Mouse (Mus musculus) midbrain, embryonic 11.5 days (tissue): ENCODE data around the gene Cdhr2. TPM values are rescaled to one million over a fixed set of nuclear protein-coding genes. Genes with fewer than 3 reads are reported as not detected.

Source experiments
- ATAC-seq: fragments of 200-750 bp; cut with Nextera tagmentation; 2 replicates; pipeline ENCODE4 v1.8.0; 2017; ENCODE audit warnings: moderate TSS enrichment, moderate library complexity; ENCODE audit not compliant: low FRiP score
- DNase-seq: peaks from one replicate; pipeline ENCODE4 v3.0.0; 2015; ENCODE audit warnings: low spot score; ENCODE audit errors: missing footprints
- H3K27ac ChIP-seq: fragments of 300-500 bp; sonication (generic); 2 replicates; pipeline ENCODE4 v1.5.1; 2014; ENCODE audit warnings: low read depth, low read length
- H3K27me3 ChIP-seq: fragments of 300-500 bp; sonication (generic); 2 replicates; pipeline ENCODE4 v1.6.1; 2014; ENCODE audit warnings: mild to moderate bottlenecking, low read length, moderate library complexity, mixed read lengths; ENCODE audit not compliant: control insufficient read depth, insufficient read depth
- H3K36me3 ChIP-seq: fragments of 300-500 bp; sonication (generic); 2 replicates; pipeline ENCODE4 v1.6.1; 2014; ENCODE audit warnings: mild to moderate bottlenecking, low read length, moderate library complexity, mixed read lengths; ENCODE audit not compliant: control insufficient read depth, insufficient read depth
- H3K4me1 ChIP-seq: fragments of 300-500 bp; sonication (generic); 2 replicates; pipeline ENCODE4 v1.6.1; 2014; ENCODE audit warnings: low read length; ENCODE audit not compliant: control insufficient read depth, insufficient read depth
- H3K4me2 ChIP-seq: fragments of 300-500 bp; sonication (generic); 2 replicates; pipeline ENCODE4 v1.6.1; 2014; ENCODE audit warnings: mild to moderate bottlenecking, moderate library complexity
- H3K4me3 ChIP-seq: fragments of 300-500 bp; sonication (generic); 2 replicates; pipeline ENCODE4 v1.5.1; 2014; ENCODE audit warnings: low read depth, low read length
- H3K9ac ChIP-seq: fragments of 300-500 bp; sonication (generic); 2 replicates; pipeline ENCODE4 v1.6.1; 2014; ENCODE audit warnings: low read length
- H3K9me3 ChIP-seq: fragments of 300-500 bp; sonication (generic); 2 replicates; pipeline ENCODE4 v1.6.1; 2016; ENCODE audit warnings: low read length; ENCODE audit not compliant: control insufficient read depth
- WGBS: fragments of 180-500 bp; shearing (Covaris S2); extraction: QIAGEN DNeasy Blood & Tissue Kit; methylation state at CpG from one replicate; pipeline ENCODE4 v1.1.7; 2014; 5-methylcytosine and 5-hydroxymethylcytosine counted together
- polyA plus RNA-seq: library from polyadenylated mRNA; unstranded; fragments of >200 nt; fragmentation: Nextera tagmentation; extraction: Ambion mirVana; gene quantifications from 2 replicates; pipeline ENCODE4 v1.2.1, GENCODE M21; 2014

Gene Cdhr2
- polyA plus RNA-seq, 1 experiment from 2014 or later = not detected

GRCm38 (mm10) chr13:54746110-54746509, 44.8 kb downstream of the Cdhr2 start:
- H3K36me3 ChIP-seq = no peaks in the 10 kb centered on the region
- no peak overlapping the region for H3K4me3 ChIP-seq
- H3K4me2 ChIP-seq = no peak overlapping the region
- 42% methylated on average over 6 of the region's 6 CpGs for WGBS
- peaks cover 10% of the 10 kb centered on the region for H3K27me3 ChIP-seq
- DNase-seq = no peak
- H3K4me1 ChIP-seq = peaks cover 19% of the 10 kb centered on the region
- ATAC-seq = no peak
- H3K9ac ChIP-seq = no peak overlapping the region
- no peak overlapping the region for H3K27ac ChIP-seq
- H3K9me3 ChIP-seq = no peaks in the 10 kb centered on the region

GRCm38 (mm10) chr13:54746896-54747295, 45.6 kb downstream of the Cdhr2 start:
- Histone ChIP-seq H3K36me3 (no peaks in the 10 kb centered on the region), H3K4me2 (no peak overlapping the region), H3K4me1 (peaks cover 19% of the 10 kb centered on the region), H3K27me3 (peaks cover 12% of the 10 kb centered on the region), H3K4me3 (no peak overlapping the region), H3K27ac (no peak overlapping the region), H3K9me3 (no peaks in the 10 kb centered on the region), H3K9ac (no peak overlapping the region)
- DNase-seq (no peak), ATAC-seq (no peak)
- 50% methylated on average over 10 of the region's 10 CpGs for WGBS

- H3K4me2 ChIP-seq = peak overlapping the region; percentile 67
- no peak overlapping the region for H3K27ac ChIP-seq
- H3K27me3 ChIP-seq = peaks cover 14% of the 10 kb centered on the region
- H3K4me3 ChIP-seq = peak overlapping the region; percentile 74
- 86% methylated on average over 8 of the region's 8 CpGs for WGBS
- H3K9me3 ChIP-seq = no peaks in the 10 kb centered on the region
- ATAC-seq (no peak), DNase-seq (no peak)
- H3K36me3 ChIP-seq = no peaks in the 10 kb centered on the region
- peak overlapping the region; percentile 12; the same call in 1 of the 2 replicates for H3K9ac ChIP-seq
- peaks cover 19% of the 10 kb centered on the region for H3K4me1 ChIP-seq
These were observed 46.9 kb downstream of the Cdhr2 start for GRCm38 (mm10) chr13:54748190-54748589.

GRCm38 (mm10) chr13:54748721-54749060, 47.4 kb downstream of the Cdhr2 start:
- peak; percentile 17; the same call in 1 of the 2 replicates for ATAC-seq
- peaks cover 14% of the 10 kb centered on the region for H3K27me3 ChIP-seq
- H3K36me3 ChIP-seq = no peaks in the 10 kb centered on the region

GRCm38 (mm10) chr13:54749061-54749863, 48.0 kb downstream of the Cdhr2 start:
- Histone ChIP-seq H3K36me3 (no peaks in the 10 kb centered on the region), H3K4me1 (peaks cover 22% of the 10 kb centered on the region), H3K27me3 (peaks cover 14% of the 10 kb centered on the region), H3K4me2 (peak overlapping the region; percentile 67), H3K4me3 (peak overlapping the region; percentile 74), H3K9ac (peak overlapping the region; percentile 76), H3K27ac (peak overlapping the region; percentile 71), H3K9me3 (no peaks in the 10 kb centered on the region)
- peak; percentile 97 for DNase-seq
- peak; percentile 88 for ATAC-seq
- 2% methylated on average over 78 of the region's 100 CpGs for WGBS

More at GRCm38 (mm10) chr13:54748721-54749060, 47.4 kb downstream of the Cdhr2 start:
- Histone ChIP-seq H3K4me2 (peak overlapping the region; percentile 67), H3K9ac (peak overlapping the region; percentile 76), H3K9me3 (no peaks in the 10 kb centered on the region), H3K4me1 (peaks cover 19% of the 10 kb centered on the region), H3K27ac (no peak overlapping the region), H3K4me3 (peak overlapping the region; percentile 74)
- 44% methylated on average over 10 of the region's 10 CpGs for WGBS
- DNase-seq = no peak

- H3K4me1 ChIP-seq = peaks cover 22% of the 10 kb centered on the region
- peak within 1 kb of the TSS; percentile 74 for H3K4me3 ChIP-seq
- peak within 1 kb of the TSS; percentile 67 for H3K4me2 ChIP-seq
- peak within 1 kb of the TSS; percentile 71 for H3K27ac ChIP-seq
- peak; percentile 92 for DNase-seq
- peak within 1 kb of the TSS; percentile 76 for H3K9ac ChIP-seq
- no peaks in the 10 kb centered on the region for H3K9me3 ChIP-seq
- 2% methylated on average over 29 of the region's 29 CpGs for WGBS
- peak; percentile 78 for ATAC-seq
- H3K27me3 ChIP-seq = peaks cover 14% of the 10 kb centered on the region
- H3K36me3 ChIP-seq = no peaks in the 10 kb centered on the region
These were observed 48.7 kb downstream of the Cdhr2 start, which contains the start of gene Gprin1 for GRCm38 (mm10) chr13:54749864-54750411. Gene Gprin1 (minus strand): TSS chr13:54749874.

- Histone ChIP-seq H3K4me3 (no peak overlapping the region), H3K4me1 (peaks cover 22% of the 10 kb centered on the region), H3K27me3 (peaks cover 14% of the 10 kb centered on the region), H3K9me3 (no peaks in the 10 kb centered on the region), H3K27ac (no peak overlapping the region), H3K4me2 (no peak overlapping the region), H3K9ac (no peak overlapping the region), H3K36me3 (no peaks in the 10 kb centered on the region)
- 3% methylated on average over 8 of the region's 8 CpGs for WGBS
- no peak for ATAC-seq
- DNase-seq = peak; percentile 97
These were observed 49.4 kb downstream of the Cdhr2 start for GRCm38 (mm10) chr13:54750699-54751098.

GRCm38 (mm10) chr13:54752656-54753055, 51.4 kb downstream of the Cdhr2 start:
- H3K9me3 ChIP-seq = no peaks in the 10 kb centered on the region
- no peak for DNase-seq
- H3K4me1 ChIP-seq = peaks cover 16% of the 10 kb centered on the region
- ATAC-seq = no peak
- H3K4me2 ChIP-seq = no peak overlapping the region
- 76% methylated on average over 10 of the region's 10 CpGs for WGBS
- H3K4me3 ChIP-seq = no peak overlapping the region
- H3K9ac ChIP-seq = no peak overlapping the region
- no peak overlapping the region for H3K27ac ChIP-seq
- peaks cover 17% of the 10 kb centered on the region for H3K27me3 ChIP-seq
- H3K36me3 ChIP-seq = no peaks in the 10 kb centered on the region

- Histone ChIP-seq H3K9me3 (no peaks in the 10 kb centered on the region), H3K9ac (no peak overlapping the region), H3K4me2 (no peak overlapping the region), H3K27ac (no peak overlapping the region), H3K36me3 (no peaks in the 10 kb centered on the region), H3K4me3 (no peak overlapping the region), H3K27me3 (peaks cover 17% of the 10 kb centered on the region), H3K4me1 (peaks cover 10% of the 10 kb centered on the region)
- DNase-seq (no peak), ATAC-seq (no peak)
- 67% methylated on average over 6 of the region's 6 CpGs for WGBS
These were observed 52.5 kb downstream of the Cdhr2 start for GRCm38 (mm10) chr13:54753733-54754132.
